Mouse (Mus musculus) testis, postnatal 10 days (tissue): ENCODE data around the gene Prdx5.
A peak's percentile ranks its signal among the peaks of the same experiment; 100 is the strongest.
"Not testable (repeated sequence)": the region's sequence is repeated elsewhere in the genome, so short reads cannot be mapped to it uniquely, and the experiment has no call there.

ENCODE experiments used
- DNase-seq: peaks from one replicate; pipeline ENCODE4 v3.0.0; 2021; ENCODE audit warnings: low spot score

Prdx5 gene

DNA sequence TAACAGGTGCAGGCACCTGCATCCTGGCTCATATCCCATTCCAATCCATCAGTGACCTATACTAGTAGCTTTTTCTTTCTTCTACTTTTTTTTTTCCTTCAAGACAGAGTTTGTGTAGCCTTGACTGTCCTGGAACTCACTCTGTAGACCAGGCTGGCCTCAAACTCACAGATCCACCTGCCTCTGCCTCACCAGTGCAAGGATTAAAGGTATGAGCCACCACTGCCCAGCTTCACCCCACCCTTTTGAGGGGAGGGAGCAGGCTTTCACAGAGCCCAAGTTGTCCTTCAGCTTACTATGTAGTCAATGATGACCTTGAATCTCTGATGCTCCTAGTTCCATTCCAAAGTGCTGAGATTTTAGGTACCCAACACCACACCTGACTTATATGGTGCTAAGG lies 9.5 kb upstream of the Prdx5 start:
- DNase-seq: no peak

DNA sequence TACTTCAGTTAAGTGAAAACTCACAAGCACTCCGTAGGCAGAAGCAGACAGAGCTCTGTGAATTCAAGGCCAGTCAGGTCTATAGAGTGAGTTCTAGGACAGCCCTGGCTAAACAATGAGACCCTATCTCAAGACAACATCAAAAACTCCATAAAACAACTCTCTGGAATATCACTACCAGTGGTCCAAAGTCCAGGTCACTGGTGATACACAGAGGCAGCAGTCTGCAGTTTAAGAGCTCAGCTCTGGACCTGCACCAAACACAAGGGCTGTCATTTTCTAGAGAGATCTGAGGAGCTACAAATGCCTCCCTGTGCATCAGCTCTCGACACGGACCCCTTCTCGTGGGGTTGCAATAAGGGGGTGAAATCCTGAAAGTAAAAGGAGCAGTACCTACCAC lies 8.4 kb upstream of the Prdx5 start:
- no peak for DNase-seq

DNA sequence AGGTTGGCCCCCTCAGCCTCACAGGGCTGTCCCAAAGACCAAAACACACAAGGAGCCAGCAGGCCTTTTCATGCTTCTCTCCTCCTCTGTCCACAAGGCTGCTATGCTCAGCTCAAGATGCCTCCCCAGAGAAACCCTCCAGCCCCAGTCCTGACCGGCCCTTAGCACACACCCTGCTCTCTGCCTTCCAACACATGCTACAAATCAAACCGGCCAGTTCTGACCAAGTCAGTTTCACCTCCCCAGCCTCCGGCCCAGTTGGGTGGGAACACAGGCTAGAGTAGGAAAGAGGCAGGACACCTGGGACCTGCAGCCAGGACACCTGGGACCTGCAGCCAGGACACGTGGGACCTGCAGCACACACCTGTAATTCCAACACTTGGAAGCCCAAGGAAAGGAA lies 6.6 kb upstream of the Prdx5 start:
- DNase-seq: no peak

DNA sequence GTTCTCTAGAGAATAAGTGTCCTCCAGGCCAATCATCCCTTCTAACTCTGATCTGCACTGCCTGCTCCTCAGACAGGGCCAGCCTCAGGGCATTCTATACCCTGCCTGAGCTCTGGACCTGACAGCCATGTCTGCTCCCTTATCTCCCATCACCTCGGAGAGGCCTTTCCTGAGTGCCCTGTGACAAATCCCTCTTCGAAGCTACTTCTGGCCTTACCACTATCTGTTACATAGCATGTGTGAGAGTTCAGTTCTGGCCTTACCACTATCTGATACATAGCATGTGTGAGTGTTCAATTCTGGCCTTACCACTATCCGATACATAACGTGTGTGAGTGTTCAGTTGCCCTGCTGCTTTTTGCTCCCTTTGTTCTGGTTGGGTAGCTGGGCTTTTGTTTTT lies 5.4 kb upstream of the Prdx5 start:
- DNase-seq: no peak

DNA sequence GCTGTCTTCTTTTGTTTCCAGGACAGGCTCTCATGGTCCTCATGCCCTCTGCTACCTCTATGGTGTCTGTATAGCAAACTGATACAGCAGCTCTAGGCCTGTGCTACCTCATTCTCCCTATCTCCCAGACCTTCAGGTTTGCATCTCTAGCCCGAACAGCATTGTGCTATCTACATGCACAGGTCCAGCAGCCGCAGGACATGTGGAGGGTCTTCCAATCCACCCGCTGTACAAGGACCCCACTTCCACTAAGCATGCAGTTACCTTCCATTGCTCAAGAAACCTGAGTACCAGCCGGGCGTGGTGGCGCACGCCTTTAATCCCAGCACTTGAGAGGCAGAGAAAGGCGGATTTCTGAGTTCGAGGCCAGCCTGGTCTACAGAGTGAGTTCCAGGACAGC lies 4.6 kb upstream of the Prdx5 start:
- DNase-seq: no peak

DNA sequence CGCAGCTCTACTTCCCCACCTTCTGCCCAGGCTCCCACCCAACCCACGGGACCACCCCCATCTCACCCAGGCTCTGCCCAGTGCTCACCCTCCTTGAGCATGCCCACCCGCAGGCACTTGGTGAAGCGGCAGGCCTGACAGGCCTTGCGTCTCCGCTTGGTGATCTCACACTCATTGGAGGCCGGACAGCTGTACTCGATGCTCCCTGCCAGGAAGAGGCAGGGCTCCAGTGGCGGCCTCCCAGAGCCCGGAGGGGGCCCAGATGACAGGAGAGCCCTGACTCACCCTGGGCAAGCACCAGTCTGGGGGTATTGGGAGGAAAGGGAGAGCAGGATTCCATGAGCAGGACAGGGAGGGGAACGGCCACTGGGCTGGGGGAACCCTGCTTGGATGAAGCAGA lies 4.1 kb upstream of the Prdx5 start:
- DNase-seq: no peak

DNA sequence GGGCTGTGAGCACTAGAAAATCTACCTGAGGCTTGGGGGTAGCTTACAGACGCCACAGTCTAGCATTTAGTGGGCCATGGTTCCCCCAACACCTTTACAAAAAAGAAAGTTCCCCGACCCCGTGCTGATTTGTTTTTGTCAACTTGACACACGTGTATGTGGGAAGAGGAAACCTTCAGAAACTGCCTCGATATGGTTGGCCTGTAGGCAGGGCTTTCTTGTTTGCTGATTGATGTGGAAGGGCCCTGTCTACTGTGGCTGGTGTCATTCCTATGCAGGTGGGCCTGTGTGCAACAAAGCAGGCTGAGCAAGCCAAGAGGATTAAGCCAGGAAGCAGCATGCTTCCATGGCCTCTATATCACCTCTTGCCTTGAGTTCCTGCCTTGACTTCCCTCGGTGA lies 3.1 kb upstream of the Prdx5 start:
- no peak for DNase-seq

DNA sequence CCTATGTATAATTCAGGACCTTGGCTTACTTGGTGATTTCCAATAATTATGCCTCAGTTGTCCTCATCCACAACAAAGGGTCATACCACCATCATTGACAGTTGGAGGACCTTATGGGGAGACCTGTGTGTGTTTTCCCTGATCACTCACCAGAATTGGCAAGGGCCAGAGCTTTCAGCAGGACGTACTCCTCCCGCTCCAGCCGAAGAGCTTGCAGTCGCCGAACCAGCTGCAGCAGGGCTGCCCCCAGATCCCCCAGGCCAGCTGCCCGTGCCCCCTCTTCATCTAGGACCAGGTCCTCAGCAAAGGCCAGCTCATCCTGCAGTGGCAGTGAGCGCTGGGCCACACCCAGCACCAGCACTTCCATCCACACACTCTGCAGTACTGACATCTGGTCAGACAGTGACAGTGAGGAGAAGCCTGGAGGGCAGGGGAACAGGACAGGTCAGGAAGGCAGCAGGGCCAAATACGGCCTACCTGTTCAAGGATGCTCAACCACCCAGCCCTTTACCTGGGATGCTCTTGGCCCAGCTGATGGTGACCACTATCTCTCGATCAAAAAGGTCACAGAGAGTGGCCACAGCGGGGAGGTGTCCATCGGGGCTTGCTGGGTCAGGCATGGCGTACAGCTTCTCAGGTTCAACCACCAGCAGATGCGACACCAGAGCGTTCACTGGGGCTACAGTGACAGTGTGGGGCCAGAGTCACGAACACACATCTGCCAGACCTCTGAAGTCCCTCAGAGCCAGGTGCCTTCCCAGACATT lies 2.5 kb upstream of the Prdx5 start:
- no peak for DNase-seq

DNA sequence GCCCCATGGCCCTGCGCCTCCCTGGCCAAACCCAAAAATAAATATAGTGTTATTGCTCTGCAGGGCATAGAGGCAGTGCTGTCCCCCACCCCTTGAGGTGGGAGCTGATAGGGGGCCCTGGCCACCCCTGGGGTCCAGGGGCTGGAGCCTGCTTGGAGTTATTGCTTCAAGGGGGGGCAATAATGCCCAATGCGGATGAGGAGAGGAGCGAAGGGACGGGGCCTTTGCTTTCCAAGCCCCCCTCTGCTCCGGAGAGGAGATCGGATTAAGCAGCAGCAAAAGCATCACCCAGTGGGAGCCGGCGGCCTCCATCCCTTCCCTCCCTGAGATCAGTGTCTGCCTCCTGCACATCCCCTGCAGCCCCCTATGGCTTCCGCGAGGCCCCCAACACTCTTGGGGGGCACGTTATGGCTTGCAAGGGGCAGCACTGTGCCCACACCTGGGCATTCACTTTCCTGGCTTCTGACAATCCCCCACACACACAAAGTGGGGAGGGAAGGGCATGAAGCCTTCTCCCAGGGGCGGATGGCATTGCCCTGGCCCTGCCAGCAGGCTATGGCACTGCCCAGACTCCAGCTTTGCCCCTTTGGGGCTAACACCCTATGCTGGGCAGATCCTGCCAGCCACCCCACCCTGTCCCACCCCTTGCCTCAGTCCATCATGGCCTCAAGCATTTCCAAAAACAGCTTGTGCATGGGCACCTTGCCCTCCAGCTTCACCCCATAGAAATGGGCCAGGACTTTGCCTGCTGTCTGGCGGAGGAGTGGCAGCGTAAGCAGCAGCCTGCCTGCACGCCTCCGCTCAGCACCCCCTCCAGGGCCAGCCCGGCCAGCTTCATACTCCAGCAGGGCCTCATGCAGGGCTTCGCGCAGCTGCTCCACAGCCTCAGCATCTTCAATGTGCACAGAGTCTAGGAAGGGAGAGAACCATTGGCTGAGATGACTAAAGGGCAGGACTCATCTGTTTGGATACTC lies 1.5 kb upstream of the Prdx5 start:
- no peak for DNase-seq

DNA sequence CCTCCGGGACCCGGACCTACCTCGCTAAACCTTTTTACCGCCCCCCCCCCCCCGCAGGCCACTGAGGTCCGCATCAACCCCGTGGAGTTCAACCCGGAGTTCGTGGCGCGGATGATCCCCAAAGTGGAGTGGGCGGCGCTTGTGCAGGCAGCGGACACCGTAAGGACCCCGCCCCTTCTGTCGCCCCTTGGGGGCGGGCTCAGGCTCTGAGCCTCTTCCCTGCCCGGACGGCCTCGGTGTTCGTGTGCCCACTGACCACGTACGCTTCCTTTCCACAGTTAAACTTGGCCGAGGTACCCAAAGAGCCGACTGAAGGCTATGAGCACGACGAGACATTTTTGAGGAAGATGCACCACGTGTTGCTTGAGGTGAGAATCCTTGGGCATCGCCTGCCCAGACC lies 400 bp upstream of the Prdx5 start:
- peak; percentile 73 for DNase-seq

DNA sequence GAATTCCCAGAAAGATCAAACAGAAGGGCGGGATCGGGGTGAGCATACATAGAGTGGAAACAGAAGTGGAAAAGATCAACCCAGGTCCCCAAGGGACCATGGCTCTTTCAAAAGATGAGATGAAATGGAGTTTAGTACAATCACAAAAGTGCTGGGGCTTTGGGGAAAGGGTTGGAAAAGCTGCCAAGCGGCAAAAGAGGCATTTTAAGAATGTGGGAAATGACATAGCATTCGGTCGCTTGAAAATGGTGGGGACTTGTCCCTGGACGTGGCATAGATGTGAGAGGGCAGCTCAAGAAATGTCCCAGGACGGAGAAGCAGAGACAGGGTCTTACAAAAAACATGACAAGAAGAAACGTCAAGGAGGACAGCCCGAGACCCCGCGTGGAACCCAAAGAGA lies 885 bp downstream of the Prdx5 start:
- no peak for DNase-seq

DNA sequence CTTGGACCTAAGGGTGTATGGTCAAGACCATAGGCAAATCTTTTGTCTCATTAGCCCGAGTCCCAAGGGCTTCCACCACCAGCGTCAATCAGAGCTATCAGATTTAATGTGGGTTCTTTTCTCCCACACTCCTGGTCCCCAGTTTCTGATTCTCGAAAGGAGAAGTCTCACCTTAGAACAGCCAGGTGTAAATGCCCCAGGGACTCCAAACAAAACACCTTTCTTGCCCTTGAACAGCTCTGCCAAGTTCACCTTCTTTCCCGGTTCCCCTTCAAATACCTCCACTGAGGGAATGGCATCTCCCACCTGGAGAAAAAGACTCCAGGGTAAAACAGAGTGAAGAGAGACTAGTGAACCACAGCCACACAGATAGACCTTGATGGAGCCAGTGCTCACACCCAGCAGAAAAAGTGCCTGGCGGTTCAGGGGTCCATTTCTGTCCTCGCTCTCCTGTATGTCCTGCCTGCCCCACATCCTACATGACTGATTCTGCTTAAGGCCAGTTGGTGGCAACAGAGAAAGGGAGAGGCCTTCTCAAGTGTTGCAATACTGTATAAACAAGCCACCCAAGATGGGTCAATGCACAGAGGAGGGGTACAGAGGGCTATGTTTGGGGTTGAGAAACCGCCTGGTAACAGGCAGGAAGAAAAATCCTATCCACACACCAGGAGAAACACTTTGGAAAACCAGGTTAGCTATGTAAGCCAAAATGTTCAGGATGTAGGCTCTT lies 1.9 kb downstream of the Prdx5 start:
- DNase-seq: no peak

DNA sequence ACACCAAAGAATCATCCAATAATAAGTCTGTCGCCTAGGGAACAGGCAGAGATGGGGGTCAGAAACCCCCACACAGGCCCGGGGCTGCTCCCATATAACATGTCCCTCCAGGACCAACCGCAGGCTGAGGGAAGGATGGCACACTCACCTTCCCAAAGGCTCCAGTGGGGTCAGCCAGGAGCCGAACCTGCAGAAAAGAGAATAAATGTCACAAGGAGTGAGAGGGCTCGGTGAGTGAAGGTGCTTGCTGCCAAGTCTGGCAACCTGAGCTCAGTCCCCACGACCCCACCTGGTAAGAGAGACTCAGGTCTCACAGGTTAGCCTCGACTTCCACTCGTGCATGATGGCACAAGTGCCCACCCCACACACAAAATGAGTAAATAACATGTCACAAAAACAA lies 2.8 kb downstream of the Prdx5 start:
- no peak for DNase-seq

DNA sequence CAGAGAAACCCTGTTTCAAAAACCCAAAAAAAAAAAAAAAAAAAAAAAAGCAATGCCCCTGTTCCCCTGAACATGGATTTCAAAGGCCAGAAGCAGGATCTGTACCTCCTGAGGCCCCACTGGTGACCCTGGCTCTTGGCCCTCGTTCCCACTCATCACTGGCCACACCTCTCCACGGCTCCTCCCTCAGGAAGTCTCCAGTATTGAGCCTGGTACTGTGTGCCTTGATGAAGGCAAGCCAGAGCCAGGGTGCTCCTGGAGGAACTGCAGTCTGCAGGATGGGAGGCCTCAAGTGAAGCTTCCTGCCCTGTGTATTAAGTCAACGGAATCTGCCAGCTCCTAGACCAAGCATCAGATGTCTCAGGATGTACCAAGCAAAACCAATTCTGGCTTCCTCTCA lies 3.7 kb downstream of the Prdx5 start:
- DNase-seq: no peak

DNA sequence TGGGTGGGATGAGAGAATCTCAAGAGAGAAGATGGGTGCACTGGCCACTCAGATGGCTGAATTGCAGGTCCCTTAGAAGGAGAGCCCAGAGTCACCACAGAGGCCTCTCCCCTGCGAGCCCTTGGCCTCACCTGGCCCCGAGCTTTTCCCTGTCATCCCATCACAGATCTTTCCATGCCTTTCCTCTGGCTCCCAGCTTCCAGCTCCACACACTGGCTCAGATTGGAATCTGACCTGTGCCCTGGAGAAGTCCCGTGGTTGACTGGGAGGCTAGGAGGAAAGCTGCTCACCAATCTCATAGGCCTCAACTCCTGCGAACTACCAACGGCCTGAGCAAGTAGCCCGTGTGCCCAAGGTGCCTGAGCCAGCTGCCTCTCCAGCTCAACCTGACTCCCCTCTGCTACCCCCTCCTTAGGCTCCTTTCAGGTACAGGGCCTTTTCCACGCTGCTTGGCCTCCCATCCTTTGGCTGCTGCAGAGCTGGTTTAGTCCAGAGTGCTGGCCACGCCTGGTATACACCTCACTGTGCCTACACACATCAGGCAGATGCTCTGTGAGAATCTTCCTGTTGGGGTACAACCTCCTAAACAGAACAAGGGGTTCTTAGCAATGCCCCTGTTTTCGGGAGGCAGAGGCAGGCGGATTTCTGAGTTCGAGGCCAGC lies 4.3 kb downstream of the Prdx5 start:
- DNase-seq: no peak

DNA sequence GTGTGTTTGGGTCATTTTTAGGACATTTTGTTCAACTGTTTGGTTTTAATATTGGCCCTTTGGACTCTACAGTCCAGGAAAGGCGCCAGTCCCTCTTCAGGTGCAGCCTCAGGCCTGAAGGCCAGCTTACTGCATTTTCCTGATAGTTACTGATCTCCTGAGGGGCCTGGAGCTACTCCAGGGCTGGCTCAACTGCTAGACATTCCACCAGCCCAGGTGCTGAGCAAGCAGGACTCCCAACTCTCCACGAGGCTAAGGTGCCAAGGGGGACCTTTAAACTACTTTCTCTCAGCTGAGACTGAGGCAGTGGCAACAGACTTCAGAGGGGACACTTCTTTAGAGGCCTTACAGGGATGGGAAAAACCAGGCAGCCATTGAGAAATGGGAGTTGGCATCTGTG lies 5.1 kb downstream of the Prdx5 start:
- DNase-seq: no peak

DNA sequence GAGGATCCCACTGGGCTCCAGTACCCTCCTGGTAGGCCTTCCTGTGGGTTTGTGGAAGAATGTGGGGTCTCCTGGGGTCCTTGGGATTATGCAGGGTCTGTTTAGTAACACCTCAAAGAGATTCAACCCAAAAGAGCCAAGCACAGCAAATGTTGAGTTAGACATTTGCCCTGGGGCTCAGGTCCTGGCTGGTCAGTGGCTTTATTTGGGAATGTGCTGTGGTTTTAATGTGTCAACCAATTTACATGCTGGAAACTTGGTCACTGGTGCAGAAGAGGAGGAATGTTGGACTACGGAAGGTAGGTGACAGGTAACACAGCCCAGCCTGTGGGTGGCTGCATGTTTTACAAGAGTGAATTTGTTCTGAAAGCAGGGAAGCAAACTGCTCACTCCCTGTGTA lies 6.9 kb downstream of the Prdx5 start:
- no peak for DNase-seq

DNA sequence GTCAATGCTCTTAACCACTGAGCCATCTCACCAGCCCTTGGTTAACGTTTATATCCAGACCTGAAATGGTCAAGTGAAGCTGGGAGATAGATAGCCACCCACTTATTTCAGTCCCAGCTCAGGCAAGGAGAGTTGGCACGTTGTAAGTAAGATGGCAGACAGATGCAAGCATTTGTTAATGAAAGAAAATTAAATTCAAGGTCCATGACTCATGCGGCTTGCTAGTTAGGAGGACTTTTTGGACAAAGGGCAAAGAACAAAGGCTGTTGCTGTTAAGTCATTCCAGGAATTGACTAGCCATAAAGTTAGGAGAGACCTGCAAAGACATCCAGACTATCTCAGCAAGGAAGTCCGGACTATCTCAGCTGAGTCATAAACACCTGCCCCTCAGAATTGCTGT lies 10.3 kb downstream of the Prdx5 start:
- no peak for DNase-seq

DNA sequence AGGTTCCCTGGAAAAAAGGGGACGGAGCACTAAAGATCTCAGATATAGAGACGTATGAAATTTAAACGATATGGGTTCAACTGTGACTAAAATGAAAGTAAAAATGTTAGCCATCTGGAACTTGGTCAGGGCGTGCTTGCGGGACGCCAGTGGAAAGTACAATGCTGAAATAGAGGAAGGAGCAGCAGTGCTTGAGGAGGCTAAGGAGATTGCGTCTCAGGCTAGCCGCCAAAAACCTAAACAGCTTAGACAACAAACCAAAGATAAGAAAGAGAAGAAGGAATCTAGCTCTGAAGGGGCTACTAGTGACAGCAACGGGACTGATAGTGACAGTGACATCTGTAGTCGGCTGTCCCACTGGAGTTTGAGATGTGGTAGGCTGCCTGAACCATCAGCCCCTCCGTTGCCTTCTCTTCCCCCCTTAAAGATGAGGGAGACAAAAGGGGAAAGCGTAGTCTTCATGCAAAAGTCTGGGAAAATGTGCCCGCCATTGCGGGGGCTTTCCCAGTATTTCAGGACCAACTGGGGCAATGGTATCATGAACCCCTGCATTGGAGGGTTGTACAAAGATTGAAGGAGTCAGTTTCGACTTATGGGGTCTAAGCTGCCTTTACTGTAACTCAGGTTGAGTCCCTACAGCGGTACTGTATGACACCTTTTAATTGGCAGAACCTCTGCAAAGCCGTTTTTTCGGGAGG lies 14.1 kb downstream of the Prdx5 start:
- DNase-seq: not testable (repeated sequence)

DNA sequence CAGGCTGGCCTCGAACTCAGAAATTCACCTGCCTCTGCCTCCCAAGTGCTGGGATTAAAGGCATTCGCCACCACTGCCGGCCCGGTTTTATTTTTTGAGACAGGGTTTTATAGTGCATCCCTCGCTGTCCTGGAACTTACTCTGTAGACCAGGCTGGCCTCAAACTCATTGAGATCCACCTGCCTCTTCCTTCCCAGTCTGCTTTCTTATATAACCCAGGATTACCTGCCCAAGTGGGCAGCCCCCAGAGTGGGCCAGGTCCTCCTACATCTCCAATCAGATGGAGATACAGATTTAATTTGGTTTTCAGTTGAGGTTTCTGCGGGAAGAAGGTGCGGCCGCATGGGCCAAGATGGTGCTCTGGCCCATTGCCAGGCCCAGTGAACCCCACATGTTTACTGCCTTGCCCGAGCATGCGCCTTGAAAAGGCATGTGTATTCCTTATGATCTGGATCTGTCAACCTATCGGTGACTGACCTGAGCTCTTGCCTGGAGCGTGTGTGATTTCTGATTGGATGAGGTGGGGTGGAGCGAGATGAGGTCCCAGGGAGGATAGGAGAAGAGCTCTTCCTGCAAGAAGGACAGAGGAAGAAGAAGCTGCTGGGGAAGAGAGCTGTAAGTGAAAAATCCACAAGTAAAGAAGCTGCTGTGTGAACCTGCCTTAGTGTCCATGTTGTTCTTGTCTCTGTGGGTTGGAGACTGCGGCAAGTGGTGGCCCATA lies 16.0 kb downstream of the Prdx5 start:
- no peak for DNase-seq

DNA sequence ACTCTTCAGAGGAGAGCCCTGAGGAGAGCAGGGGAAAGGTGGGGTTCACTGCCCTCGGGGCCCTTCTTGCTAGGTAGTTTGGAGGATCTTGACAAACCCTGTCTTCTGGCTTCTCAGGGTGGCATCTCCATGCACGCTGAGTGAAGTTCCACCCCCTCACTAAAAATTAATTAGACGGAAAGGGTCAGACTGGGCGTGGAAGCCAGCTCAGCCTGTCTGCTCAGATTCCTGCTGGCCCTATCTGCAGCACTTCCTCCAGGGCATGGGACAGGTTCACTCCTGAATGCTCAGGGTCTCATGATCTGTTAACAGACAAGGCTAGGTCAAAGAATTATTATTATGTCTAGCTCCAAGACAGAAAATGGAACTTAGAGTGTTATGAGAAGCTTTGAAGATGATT lies 17.4 kb downstream of the Prdx5 start:
- no peak for DNase-seq
